Mouse (Mus musculus) midbrain, embryonic 12.5 days (tissue): Measurements from ENCODE around the gene Zbtb1. TPM values are rescaled to one million over a fixed set of nuclear protein-coding genes. Genes with fewer than 3 reads are reported as not detected.

Experiments
- ATAC-seq: fragments of 200-750 bp; cut with Nextera tagmentation; 2 replicates; pipeline ENCODE4 v1.8.0; 2017; ENCODE audit warnings: low read depth, moderate TSS enrichment, moderate library complexity; ENCODE audit not compliant: low FRiP score
- H3K27ac ChIP-seq: fragments of 300-500 bp; sonication (generic); replicated peaks from 2 replicates; pipeline ENCODE4 v1.5.1; 2016; ENCODE audit warnings: mild to moderate bottlenecking
- H3K27me3 ChIP-seq: fragments of 300-500 bp; sonication (generic); 2 replicates; pipeline ENCODE4 v1.6.1; 2016; ENCODE audit warnings: mild to moderate bottlenecking
- H3K36me3 ChIP-seq: fragments of 300-500 bp; sonication (generic); 2 replicates; pipeline ENCODE4 v1.6.1; 2016
- H3K4me1 ChIP-seq: fragments of 300-500 bp; sonication (generic); 2 replicates; pipeline ENCODE4 v1.6.1; 2016
- H3K4me2 ChIP-seq: fragments of 300-500 bp; sonication (generic); replicated peaks from 2 replicates; pipeline ENCODE4 v1.6.1; 2016; ENCODE audit warnings: mild to moderate bottlenecking, moderate library complexity
- H3K4me3 ChIP-seq: fragments of 300-500 bp; sonication (generic); 2 replicates; pipeline ENCODE4 v1.5.1; 2016; ENCODE audit warnings: mild to moderate bottlenecking
- H3K9ac ChIP-seq: fragments of 300-500 bp; sonication (generic); replicated peaks from 2 replicates; pipeline ENCODE4 v1.6.1; 2016; ENCODE audit warnings: mild to moderate bottlenecking, moderate library complexity
- H3K9me3 ChIP-seq: fragments of 300-500 bp; sonication (generic); 2 replicates; pipeline ENCODE4 v1.6.1; 2016; ENCODE audit warnings: mild to moderate bottlenecking
- WGBS: fragments of 180-500 bp; shearing (Covaris S2); methylation state at CpG from one replicate; pipeline ENCODE4 v1.1.7; 2016; 5-methylcytosine and 5-hydroxymethylcytosine counted together
- polyA plus RNA-seq: library from polyadenylated mRNA; unstranded; fragments of >200 nt; fragmentation: Nextera tagmentation; extraction: Ambion mirVana; gene quantifications from 2 replicates; pipeline ENCODE4 v1.2.1, GENCODE M21; 2016

The Zbtb1 gene
- polyA plus RNA-seq: 7.5 and 7.7 TPM in 2 replicates

DNA sequence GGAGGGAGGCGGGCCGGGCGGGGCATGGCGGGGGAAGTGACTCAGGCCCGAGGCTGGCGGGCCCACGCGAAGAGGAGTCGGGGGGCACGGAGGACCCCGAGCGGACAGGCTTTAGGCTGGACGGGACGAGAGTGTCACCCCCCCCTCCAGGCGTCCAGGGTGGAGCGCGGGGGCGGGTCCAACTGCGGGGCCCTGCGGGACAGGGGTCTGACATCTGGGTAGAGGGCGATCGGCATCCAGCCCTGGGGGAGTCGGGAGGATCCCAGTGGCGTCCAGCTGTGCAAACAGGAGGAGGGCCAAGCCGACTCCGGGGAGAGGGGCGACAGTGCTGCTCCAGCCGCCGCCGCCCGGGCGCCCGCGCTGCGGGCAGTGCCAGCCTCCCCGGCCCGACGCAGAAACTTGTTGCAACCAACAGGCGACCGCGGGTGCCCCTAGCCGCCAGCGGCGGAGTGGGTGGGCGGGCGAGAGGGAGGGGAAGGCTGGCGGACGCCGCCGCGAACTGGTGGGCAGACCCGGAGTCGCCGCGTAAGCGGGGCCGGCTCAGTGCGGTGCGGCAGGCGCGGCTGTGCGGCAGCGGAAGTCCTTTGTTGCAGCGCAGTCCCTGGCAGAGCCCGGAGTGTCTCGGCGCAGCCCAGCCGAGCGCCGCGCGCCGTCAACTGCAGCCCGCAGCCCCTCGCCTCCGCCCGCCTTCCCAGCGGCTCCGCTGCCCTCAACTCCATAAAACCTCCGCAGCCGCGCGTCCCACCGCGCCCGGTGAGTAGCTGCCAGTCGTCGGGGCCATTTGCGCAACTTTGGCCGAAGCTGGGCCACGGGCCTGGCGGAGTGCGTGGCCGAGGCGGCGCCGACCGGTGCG is at the start of gene Zbtb1:
TSS of gene Zbtb1 (plus strand) at position 289 of the 853 bp plus-strand sequence.
- H3K27ac ChIP-seq: peak within 1 kb of the TSS; percentile 98
- peak within 1 kb of the TSS; percentile 93 for H3K4me3 ChIP-seq
- H3K4me2 ChIP-seq: peak within 1 kb of the TSS; percentile 84
- peak within 1 kb of the TSS; percentile 97 for H3K9ac ChIP-seq
- H3K9me3 ChIP-seq: no peaks in the 10 kb centered on the region
- H3K36me3 ChIP-seq: no peaks in the 10 kb centered on the region
- peak; percentile 61 for ATAC-seq
- no peaks in the 10 kb centered on the region for H3K27me3 ChIP-seq
- peaks cover 40% of the 10 kb centered on the region for H3K4me1 ChIP-seq
- under 1% methylated on average over 79 of the region's 99 CpGs for WGBS

DNA sequence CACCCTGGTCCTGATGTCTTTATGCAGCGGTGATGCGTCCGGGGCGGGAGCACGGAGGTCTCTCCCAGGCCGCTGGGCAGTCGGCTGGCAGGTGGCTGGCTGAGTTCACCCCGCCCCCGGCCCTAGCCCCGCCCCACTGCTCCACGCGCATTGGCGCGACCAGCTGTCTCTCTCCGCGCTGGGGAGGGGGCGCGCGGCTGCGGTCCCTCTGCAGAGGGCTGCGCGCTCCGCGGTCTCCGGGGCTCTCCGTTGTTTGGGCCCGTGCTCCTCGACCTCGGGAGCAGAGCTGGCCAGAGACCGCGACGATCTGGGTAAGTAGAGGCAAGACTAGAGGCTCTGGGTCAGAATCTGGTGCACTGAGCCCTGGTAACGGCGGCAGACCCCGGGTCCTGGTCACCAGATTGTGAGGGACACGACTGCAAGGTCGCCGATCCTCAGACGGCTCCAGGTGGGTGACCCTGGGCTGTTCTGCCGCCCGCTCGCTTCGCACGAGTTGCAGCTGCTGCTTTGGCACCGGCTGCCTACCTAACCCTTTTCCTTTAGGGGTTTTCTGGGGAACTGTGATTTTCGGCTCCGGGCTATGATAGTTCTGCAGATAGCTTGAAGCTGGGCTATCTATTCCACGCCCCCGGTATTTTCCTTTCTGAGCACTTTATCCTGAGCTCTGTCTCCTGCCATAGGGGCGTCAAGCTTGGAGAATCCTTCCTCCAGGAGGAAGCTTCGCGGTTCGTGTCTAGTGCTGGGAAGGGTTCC is 45.2 kb upstream of the Zbtb1 start, which contains the start of gene Akap5:
TSS of gene Akap5 (plus strand) at position 213 of the 753 bp plus-strand sequence.
- peak within 1 kb of the TSS; percentile 57 for H3K4me3 ChIP-seq
- no peaks in the 10 kb centered on the region for H3K9me3 ChIP-seq
- 0 out of 2 replicates have a peak within 1 kb of the TSS, but pooled peaks have one; percentile 16 for H3K27ac ChIP-seq
- peak within 1 kb of the TSS; percentile 61 for H3K9ac ChIP-seq
- peaks cover 13% of the 10 kb centered on the region; the same call in 1 of the 2 replicates for H3K36me3 ChIP-seq
- 0 out of 2 replicates have a peak, but pooled peaks cover 6% of the 10 kb centered on the region for H3K4me1 ChIP-seq
- peak; percentile 99 for ATAC-seq
- WGBS: 2% methylated on average over 53 of the region's 53 CpGs
- peak within 1 kb of the TSS; percentile 76 for H3K4me2 ChIP-seq
- no peaks in the 10 kb centered on the region for H3K27me3 ChIP-seq

DNA sequence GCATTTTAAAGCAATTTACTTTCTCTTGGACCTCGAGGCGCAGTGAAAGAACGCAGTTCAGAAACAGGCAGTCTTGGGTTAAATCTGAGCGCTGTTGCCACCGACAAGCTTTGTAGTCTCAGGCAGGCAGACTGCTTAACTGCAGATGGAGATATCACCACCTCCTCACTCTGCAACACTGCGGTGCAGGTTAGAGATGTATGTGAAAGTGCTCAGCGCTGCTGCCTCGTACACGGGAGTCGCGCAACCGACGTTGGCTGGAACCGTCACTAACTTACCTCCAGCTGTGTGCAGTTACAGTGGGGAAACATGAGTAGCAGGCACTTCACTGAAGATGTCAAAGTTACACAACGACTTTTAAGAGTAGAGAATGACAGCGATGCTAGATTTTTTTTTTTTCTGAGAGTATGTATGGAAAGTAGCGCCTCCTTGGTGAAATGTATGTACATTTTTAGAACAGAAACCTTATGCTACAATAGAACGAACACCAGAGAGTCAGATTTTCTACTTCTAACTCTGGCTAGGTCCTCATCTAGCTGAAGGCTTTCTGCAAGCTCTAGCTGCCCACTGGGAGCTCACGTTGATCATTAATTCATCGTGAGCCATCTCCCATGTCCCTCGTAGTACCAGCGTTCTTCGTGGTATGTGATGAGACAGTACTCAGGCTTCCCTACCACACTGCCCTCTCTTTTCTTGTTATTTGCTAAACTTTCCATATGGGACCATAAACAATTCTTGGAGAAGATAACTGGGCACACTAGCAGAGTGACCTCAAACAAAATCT is 43.4 kb upstream of the Zbtb1 start:
- 91% methylated on average over 23 of the region's 23 CpGs for WGBS
- Histone ChIP-seq H3K27ac (no peak overlapping the region), H3K36me3 (peaks cover 15% of the 10 kb centered on the region; the same call in 1 of the 2 replicates), H3K9me3 (no peaks in the 10 kb centered on the region), H3K4me3 (no peak overlapping the region), H3K4me1 (0 out of 2 replicates have a peak, but pooled peaks cover 6% of the 10 kb centered on the region), H3K27me3 (no peaks in the 10 kb centered on the region), H3K9ac (no peak overlapping the region), H3K4me2 (no peak overlapping the region)
- ATAC-seq: no peak

DNA sequence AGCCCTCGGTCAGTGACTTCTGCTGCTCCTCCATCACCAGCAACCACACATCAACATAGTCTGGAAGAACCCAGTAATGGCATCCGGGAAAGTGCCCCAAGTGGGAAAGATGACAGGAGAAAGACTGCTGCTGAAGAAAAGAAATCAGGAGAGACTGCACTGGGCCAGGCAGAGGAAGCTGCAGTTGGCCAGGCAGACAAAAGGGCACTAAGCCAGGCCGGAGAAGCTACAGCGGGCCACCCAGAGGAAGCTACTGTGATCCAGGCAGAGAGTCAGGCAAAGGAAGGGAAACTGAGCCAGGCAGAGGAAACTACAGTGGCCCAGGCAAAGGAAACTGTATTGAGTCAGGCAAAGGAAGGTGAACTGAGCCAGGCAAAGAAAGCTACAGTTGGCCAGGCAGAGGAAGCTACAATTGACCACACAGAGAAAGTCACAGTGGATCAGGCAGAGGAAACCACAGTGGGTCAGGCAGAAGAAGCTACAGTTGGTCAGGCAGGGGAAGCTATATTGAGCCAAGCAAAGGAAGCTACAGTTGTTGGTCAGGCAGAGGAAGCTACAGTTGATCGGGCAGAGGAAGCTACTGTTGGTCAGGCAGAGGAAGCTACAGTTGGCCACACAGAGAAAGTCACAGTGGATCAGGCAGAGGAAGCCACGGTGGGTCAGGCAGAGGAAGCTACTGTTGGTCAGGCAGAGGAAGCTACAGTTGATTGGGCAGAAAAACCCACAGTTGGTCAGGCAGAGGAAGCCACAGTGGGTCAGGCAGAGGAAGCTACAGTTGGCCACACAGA is 41.3 kb upstream of the Zbtb1 start:
- Histone ChIP-seq H3K36me3 (peaks cover 15% of the 10 kb centered on the region; the same call in 1 of the 2 replicates), H3K9me3 (no peaks in the 10 kb centered on the region), H3K9ac (no peak overlapping the region), H3K4me1 (0 out of 2 replicates have a peak, but pooled peaks cover 6% of the 10 kb centered on the region), H3K4me2 (no peak overlapping the region), H3K27me3 (no peaks in the 10 kb centered on the region), H3K27ac (no peak overlapping the region), H3K4me3 (no peak overlapping the region)
- no peak for ATAC-seq
- 93% methylated on average over 6 of the region's 6 CpGs for WGBS

DNA sequence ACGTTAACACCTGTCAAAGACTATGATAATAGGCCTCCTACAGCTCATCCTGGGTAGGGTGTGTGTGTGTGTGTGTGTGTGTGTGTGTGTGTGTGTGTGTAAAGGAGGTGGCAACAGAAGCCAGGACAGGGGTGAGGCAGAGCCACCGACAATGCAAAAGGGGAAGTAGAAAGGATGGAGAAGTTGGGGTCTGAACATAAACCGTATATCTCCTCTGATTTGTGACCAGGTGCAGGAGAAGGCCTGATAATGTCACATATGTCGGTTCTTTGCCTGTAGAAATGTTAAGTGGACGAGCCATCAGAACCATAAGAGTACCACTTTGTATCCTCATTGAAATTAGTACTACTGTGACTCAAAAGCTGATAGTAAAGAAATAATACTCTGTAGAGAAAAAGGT is 36.4 kb upstream of the Zbtb1 start:
- no peak overlapping the region for H3K27ac ChIP-seq
- no peaks in the 10 kb centered on the region for H3K4me1 ChIP-seq
- no peak overlapping the region for H3K9ac ChIP-seq
- peaks cover 4% of the 10 kb centered on the region; the same call in 1 of the 2 replicates for H3K36me3 ChIP-seq
- WGBS: 89% methylated on average over 5 of the region's 5 CpGs
- H3K27me3 ChIP-seq: no peaks in the 10 kb centered on the region
- no peak overlapping the region for H3K4me2 ChIP-seq
- ATAC-seq: no peak
- no peak overlapping the region for H3K4me3 ChIP-seq
- no peaks in the 10 kb centered on the region for H3K9me3 ChIP-seq

DNA sequence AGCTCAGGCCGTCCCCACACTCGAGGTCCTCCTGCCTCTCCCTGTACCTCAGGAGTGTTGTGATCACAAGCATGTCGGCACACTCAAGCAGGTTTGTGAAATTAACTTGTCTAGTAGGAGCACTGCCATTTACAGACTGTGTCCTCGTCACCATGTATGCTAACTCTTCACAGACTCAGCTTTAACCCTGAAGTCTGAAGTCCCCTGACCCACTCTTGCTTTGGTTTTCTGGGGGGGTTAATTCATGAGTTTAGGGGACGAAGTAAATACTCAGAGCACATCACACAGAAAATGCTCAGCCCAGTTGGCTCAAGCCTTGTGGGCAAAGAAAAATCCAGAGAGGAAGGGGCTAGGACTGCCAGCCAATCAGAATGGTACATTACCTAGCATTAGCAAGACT is 34.4 kb upstream of the Zbtb1 start:
- H3K27me3 ChIP-seq: no peaks in the 10 kb centered on the region
- H3K9me3 ChIP-seq: no peaks in the 10 kb centered on the region
- no peak overlapping the region for H3K4me3 ChIP-seq
- H3K4me2 ChIP-seq: no peak overlapping the region
- no peak for ATAC-seq
- no peak overlapping the region for H3K9ac ChIP-seq
- H3K4me1 ChIP-seq: no peaks in the 10 kb centered on the region
- peaks cover 3% of the 10 kb centered on the region; the same call in 1 of the 2 replicates for H3K36me3 ChIP-seq
- 85% methylated on average over 5 of the region's 5 CpGs for WGBS
- no peak overlapping the region for H3K27ac ChIP-seq

DNA sequence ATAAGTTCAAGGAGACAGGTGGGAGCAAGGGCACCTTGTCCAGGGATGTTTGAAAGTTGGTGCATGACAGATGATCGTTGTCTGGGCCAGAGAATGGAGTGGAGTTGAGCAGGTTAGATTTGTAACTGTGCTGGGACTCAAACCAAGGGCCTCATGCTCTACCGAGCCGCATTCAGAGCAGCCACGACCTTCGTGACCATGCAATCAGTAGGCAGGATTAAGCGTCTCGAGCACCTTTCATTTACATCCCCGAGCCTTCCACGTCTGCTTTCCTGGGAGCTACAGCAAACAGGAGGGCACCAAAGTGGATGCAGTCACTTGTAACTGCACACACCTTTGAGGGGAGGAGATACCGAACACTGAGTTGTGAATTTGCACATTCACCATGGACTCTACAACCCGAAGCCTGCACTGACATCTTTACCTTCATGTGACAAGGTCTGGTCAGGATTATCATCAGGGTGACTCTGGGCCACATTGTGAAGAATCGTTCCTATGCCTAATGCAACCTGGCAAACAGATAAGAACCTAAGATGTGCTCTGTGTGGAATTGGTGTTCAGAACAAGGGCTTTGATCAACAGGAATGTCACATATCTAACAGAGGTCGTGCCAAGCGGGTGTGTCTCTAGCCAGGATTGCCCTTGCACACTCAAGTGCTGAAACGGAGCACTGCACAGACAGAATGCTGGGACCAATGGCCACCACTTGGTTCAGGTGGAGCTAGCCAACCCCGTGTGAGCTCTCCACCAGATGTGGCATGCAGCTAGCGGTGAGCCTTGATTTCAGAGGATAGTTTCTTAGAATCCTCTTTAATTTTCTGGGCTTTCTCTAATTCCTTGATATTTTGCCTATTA is 33.7 kb upstream of the Zbtb1 start:
- Histone ChIP-seq H3K4me3 (no peak overlapping the region), H3K27me3 (no peaks in the 10 kb centered on the region), H3K9me3 (no peaks in the 10 kb centered on the region), H3K27ac (no peak overlapping the region), H3K9ac (no peak overlapping the region), H3K4me1 (no peaks in the 10 kb centered on the region), H3K36me3 (no peaks in the 10 kb centered on the region), H3K4me2 (no peak overlapping the region)
- WGBS: 77% methylated on average over 17 of the region's 17 CpGs
- ATAC-seq: no peak

DNA sequence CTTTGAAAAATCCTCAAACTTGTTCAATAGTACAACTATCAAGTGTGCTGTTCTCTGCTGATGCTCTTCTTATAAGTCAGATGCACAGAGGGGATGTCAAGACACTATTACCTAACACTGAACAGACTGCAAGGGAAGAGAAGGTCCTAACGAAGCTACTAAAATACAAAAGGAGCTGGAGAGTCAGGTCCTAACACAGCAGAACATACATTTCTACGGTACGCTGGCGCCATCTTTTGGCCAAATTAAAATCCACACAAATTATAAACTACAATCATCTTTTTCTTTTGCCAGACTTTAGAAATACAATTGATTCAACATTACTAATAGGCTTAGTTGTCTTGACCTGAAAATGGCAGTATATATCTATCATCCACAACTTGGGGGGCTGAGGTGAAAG is 29.0 kb upstream of the Zbtb1 start:
- Histone ChIP-seq H3K9ac (no peak overlapping the region), H3K27me3 (no peaks in the 10 kb centered on the region), H3K27ac (no peak overlapping the region), H3K36me3 (0 out of 2 replicates have a peak, but pooled peaks cover 11% of the 10 kb centered on the region), H3K4me1 (no peaks in the 10 kb centered on the region), H3K4me2 (no peak overlapping the region), H3K9me3 (no peaks in the 10 kb centered on the region), H3K4me3 (no peak overlapping the region)
- WGBS: 6% methylated on average over 4 of the region's 4 CpGs
- ATAC-seq: no peak

DNA sequence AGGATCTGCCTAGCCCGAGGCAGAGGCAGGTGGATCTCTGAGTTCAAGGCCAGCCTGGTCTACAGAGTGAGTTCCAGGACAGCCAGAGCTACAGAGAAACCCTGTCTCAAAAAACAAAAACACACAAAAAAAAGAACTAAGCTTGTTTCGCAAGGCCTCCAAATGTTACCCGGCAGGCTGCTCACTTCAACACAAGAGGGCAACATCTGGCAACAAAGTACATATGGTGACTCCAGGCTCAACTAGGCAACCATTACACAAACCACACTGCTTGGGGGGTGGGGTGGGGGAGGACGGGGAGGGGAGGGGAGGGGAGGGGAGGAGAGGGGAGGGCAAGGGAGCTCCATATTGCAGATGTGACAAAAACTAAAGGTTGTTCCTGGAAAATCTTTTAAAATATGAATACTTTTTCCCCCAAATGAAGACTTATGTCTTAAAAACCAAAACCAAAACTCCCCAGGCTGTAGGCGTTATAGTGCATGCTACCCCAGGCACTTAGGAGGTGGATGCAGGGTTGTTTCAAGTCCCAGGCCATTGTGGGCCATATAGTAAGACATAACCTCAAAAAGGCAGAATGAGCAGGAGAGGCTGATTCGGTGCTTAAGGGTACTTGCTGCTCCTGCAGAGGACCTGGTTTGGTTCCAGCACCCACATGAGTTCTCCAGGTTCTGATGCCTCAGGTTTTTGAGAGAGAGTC is 24.2 kb upstream of the Zbtb1 start:
- H3K9ac ChIP-seq: no peak overlapping the region
- H3K36me3 ChIP-seq: peaks cover 37% of the 10 kb centered on the region
- no peak overlapping the region for H3K4me3 ChIP-seq
- H3K27ac ChIP-seq: no peak overlapping the region
- H3K4me2 ChIP-seq: no peak overlapping the region
- ATAC-seq: no peak
- no peaks in the 10 kb centered on the region for H3K4me1 ChIP-seq
- WGBS: 75% methylated on average over 6 of the region's 6 CpGs
- H3K27me3 ChIP-seq: no peaks in the 10 kb centered on the region
- H3K9me3 ChIP-seq: no peaks in the 10 kb centered on the region

DNA sequence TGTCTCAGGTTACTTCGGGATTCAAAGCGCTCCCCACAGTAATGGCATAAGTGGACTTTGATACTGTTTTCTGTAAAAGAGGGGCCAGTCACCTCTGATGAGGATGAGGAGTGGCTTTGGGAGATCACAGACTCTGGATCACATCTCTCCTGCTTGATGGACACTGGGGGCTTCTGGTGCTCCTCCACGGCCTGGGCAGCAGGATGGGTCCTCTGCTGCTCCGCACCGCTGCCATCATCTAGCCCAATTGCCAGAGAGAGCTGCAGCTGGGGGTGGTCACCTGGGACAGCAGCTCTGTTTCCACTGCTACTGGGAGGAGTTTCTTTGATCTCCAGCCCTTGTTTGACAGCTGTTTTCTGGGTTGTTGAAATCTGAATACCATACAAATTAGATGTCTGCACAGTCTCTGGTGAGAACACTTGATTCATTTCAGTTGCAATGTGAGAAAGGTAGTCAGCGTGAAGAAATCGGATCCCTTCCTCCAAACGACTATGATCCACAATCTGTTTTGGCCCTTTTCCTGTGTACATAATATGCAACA is 20.3 kb upstream of the Zbtb1 start:
- H3K4me1 ChIP-seq: no peaks in the 10 kb centered on the region
- H3K4me3 ChIP-seq: no peak overlapping the region
- H3K27me3 ChIP-seq: no peaks in the 10 kb centered on the region
- no peak overlapping the region for H3K9ac ChIP-seq
- no peak overlapping the region for H3K27ac ChIP-seq
- 89% methylated on average over 8 of the region's 8 CpGs for WGBS
- ATAC-seq: no peak
- peaks cover 39% of the 10 kb centered on the region for H3K36me3 ChIP-seq
- H3K9me3 ChIP-seq: no peaks in the 10 kb centered on the region
- H3K4me2 ChIP-seq: no peak overlapping the region
